Mouse (Mus musculus): ENCODE data around the gene Tecr.

Tecr gene

GRCm38 (mm10) chr8:83607661-83608397, at the start of gene Tecr, which contains the start of gene Dnajb1:
Gene Tecr (minus strand): TSS chr8:83607971.
Gene Dnajb1 (plus strand): TSS chr8:83608193.
- peak; percentile 100 for DNase-seq

- DNase-seq = no peak
Observed at GRCm38 (mm10) chr8:83656484-83657246, 48.9 kb upstream of the Tecr start.

DNA sequence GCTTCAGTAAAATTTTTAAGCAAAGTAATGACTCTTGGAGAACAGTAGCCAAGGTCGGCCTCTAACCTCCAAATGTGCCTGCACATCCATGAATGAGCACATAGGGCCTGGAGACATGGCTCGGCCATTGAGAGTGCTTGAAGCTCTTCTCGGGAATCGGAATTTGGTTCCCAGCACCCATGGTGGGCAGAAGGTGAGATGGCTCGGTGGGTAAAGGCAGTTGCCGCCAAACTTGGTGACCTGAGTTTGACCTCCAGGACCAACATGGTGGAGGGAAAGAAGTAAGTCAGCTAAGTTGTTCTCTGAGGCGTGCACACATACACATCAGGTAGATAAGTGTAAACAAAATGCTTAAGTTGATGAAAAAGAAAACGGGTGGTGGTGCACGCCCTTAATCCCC, 48.3 kb upstream of the Tecr start:
- no peak for DNase-seq

- no peak for DNase-seq
Observed at GRCm38 (mm10) chr8:83654725-83655124, 47.0 kb upstream of the Tecr start.

GRCm38 (mm10) chr8:83653662-83654017, 45.9 kb upstream of the Tecr start:
- DNase-seq = no peak

DNA sequence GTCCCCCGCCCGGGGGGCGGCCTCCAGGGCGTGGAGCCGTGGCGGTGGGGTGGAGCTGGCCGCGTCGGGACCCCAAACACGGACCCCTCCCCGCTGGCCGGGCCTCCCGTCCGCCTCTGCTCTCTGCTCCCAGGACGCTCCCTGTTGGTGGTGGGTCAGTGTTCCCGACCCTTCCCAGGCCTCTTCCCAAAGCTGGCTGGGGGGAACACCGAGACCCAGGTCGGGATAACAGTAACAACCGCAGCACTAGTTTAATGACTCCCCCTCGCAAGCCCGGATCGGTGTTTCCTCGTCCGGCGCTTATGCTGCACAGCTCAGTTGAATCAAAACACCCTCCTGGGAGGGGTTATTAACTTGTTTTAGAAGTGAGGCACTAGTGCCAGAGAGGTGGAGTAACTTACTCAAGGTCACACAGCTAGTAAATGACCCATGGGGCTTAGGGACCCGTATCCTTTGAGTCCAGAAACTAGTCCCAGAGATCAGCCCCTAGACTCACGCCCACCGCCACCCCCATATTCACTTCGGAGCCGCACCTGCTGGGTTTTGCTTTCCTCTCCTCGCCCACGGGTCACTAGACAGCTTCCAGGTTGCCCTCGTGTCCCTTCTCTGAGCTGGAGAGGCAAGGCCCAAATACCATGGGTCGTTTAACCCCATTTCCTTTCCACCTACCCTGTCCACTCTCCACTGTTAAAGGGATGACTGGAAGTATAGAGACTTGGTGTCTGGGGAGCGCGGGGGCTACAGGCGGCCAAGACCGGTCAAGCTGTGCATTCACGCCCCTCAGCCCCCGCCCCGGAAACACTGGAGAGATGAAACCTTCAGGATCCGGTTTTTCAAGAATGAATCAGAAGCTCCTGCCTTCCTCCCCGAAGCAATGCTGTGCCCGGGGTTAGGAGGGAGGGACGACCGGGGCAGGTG, 45.2 kb upstream of the Tecr start:
- peak in 1 of 2 experiments; percentile 38 for DNase-seq

DNA sequence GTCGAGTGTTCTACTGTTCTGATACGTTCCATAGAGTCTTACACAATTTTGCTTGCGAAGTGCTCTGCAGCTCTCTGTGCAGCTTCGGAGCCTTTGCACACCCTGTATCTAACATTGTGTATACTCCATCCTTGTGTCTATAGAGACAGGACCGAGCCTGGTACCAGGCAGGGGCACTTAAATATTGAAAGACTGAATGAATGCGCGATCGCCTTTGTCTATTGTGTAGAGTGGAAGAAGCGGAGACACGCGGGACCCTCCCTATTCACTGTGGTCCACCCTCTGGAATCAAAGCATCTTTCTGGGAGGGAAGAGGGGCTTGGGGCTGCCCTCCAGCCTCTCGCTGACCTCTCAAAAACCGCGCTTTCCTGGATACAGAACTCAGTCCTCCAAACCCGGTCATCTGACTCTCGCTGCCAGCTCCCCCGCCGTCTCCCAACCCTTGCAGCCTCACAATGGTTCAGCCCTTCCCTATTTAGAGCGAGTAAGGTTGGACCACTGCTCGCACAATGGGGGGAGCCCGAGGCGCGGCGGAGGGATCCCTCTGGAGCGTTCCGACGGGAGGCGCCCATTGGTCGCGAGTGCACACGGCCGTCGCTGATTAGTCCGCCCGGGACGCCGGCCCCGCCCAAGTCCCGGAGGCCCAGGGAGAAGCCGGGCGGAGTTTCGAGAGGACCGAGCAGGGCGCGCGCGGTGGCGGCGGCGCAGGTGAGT, 44.4 kb upstream of the Tecr start, which contains the start of gene Gipc1:
Gipc1 (plus strand) TSS at position 648 of the 714 bp plus-strand sequence.
- DNase-seq = peak; percentile 94 to 95

- DNase-seq = no peak
Observed at GRCm38 (mm10) chr8:83649699-83650098, 41.9 kb upstream of the Tecr start.

DNA sequence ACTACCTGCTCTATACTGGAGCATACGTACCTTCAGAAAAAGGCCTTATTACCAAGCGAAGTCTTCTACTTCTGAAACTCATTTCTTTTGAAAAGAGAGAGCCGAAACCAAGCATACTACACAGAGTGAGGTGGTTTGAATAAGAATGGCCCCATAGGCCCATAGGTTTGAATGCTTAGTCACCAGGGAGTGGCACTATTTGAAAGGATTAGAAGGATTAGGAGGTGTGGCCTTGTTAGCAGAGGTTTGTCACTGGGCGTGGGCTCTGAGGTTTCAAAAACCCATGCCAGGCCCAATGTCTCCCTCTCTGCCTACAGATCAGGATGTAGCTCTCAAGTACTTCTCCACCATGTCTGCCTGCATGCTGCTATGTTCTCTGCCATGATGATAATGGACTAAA, 40.3 kb upstream of the Tecr start:
- DNase-seq = no peak

- DNase-seq = no peak
Observed at GRCm38 (mm10) chr8:83647511-83647910, 39.7 kb upstream of the Tecr start.

DNA sequence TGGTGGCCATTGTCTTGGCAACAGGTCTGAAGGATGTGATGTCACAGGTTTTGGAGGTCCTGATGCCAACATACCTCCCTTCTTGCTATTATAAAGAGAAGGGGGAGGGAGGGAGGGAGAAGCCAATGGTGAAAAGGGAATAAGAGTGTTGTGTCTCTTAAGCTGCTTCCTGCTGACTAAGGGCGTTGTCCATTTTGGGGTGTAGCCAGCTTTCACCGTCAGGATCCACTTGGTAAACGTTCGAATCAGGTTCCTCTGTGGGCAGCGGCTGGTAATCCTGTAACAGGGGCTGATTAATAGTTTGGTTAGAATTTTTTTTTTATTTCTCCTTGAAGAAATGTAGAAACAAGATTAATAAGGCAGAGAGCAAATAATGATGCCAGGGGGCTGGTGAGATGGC, 31.9 kb upstream of the Tecr start:
- DNase-seq = no peak

DNA sequence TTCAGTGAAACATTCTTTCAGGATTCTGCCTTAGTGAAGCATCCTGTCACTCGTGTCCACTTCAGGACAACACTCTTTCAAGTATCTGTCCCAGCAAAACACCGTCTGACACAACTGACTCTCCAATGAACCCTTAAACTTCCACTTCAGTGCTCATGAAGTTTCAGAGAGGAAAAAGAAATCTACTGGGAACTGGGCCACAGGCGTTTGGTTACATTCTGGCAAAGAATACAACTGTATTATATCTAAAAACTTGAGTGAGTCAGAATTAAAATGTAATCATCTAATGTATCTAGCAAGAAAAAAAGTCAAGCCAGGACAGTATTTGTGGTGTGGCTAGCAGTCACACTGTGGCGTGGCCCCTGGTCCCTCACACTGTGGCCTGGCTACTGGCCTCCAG, 31.1 kb upstream of the Tecr start:
- DNase-seq = no peak

GRCm38 (mm10) chr8:83632083-83632707, 24.4 kb upstream of the Tecr start:
- no peak for DNase-seq

- no peak for DNase-seq
Observed at GRCm38 (mm10) chr8:83625676-83626299, 18.0 kb upstream of the Tecr start.

DNA sequence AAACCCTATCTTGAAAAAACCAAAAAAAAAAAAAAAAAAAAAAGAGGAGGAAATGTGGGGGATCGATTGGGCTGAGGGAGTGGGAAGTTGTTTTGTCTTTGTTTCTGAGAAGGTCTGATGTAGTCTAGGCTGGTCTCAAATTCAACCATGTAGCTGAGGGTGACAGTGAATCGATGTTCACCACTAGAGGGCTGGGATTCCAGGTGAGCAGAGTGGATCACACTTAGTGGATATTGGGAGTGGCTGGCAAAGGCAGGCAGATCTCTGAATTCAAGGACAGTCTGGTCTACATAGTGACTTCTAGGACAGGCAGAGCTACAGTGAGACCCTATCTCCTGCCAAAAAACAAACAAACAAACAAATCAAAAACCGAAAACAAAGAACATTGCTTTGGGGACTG, 17.0 kb upstream of the Tecr start:
- no peak for DNase-seq

DNA sequence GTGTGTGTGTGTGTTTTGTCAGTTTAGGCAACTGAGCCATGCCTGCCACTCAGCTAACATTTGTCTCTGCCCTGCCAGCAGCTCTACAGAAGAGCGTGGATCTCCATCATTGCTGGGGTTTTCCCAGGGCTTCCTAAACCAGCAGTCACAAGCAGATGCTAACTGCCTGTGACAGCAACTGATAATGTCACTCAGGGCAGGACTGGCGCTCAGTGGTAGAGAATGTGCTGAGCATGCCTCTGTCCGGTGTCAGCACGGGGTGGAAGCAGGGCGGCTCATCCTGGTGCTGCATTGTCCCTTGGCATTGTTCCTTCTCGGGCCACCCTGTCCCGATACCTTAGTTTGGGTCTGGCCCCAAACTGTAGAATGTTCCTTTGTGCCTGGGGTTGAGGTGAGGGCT, 15.8 kb upstream of the Tecr start:
- no peak for DNase-seq

- DNase-seq = peak; percentile 73 to 83
Observed at GRCm38 (mm10) chr8:83622389-83622989, 14.7 kb upstream of the Tecr start.

DNA sequence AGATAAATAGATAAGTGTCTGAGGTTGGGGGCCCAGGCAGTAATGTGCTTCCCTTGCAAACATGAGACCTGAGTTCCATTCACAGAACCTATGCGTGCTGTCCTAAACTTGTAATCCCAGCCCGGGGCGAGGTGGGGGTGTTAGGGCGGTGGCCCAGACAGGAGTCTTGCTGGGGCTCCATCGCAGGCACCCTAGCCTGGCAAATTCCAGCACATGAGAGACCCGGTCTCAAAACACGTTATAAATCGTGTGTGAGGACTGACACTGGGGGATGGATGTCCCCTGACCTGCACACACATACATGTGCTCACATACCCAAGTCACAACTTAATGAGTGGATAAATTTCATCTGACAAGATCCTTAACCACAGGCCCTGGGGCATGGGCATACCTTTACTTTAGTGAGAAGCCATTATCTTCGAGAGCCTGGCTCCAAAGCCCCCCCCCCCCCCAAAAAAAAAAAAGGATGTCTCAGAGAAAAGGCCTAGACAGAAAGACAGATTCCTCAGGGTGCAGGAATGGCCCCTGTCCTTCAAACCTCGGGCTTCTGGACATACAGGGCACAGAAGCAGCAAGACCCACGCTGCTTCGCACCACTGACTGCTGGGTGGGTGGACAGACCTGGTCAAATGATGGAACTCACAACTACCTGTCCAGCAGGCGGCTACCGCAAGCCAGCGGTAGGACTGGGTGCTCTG, 14.1 kb upstream of the Tecr start:
- no peak for DNase-seq

DNA sequence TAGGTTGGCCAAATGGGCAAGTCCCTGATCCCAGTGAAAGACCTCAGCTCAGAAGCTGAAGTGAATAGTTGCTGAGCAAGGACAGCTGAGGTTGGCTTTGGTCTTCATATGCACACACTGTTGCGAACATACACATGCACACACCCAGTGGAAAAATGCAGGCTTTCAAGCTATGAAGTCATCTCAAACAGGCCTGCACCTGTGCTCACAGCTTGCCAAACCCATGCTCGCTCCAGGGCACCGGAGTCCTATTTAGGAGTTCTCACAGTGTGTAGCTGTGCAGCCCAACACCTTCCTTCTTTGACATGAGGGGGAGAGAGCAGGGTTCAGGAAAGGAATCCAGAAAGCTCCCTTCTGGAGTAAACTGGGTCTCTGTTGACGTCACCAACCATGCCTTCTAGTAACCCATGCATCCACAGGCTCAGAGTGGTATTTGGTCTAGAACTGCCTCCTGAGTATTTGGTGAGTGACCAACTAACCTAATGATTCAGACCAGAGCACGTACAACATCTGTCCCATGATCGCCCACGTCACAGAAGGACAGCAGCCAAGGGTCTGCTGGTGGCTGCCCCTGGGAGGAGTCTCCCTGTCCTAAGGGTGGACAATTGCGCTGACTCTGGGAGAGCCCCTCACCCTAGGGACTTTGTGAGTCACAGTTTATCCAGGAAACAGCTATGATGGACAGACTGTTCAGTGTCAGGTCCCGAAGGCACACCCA, 12.0 kb upstream of the Tecr start:
- DNase-seq = peak; percentile 41 to 56

GRCm38 (mm10) chr8:83618566-83618965, 10.8 kb upstream of the Tecr start:
- no peak for DNase-seq
